Mouse (Mus musculus) frontal cortex, postnatal 10 days (tissue): ENCODE measurements around the gene Cfap70.

ENCODE experiments used
- DNase-seq, 2 experiments: peaks; one replicate each; pipeline ENCODE4 v3.0.0; 2022; ENCODE audit warnings: low spot score in 2 of 2, mixed read lengths in 1 of 2

Gene Cfap70

GRCm38 (mm10) chr14:20451765-20452331, at the start of gene Cfap70:
TSS of gene Cfap70 (minus strand) at chr14:20452226.
- DNase-seq, result peak; percentile 24 to 52

DNA sequence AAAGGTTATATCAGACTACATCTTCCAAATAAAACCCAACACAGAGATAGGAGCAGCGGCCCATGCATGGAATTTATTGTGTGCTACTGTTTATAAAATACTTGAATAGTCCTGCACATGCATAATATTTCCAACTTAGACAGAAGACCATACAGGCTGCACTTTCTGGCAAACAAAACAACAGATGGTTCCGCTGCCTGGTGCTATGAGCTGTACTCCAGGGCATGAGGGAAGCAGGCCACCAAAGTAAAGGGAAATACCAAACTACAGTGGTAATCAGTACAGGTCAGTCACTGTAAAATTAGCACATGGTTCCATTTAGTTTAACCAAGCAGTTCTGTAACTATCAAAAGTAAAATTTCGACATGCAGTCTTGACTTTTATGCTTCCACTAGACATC, 48.0 kb upstream of the Cfap70 start:
- no peak for DNase-seq

DNA sequence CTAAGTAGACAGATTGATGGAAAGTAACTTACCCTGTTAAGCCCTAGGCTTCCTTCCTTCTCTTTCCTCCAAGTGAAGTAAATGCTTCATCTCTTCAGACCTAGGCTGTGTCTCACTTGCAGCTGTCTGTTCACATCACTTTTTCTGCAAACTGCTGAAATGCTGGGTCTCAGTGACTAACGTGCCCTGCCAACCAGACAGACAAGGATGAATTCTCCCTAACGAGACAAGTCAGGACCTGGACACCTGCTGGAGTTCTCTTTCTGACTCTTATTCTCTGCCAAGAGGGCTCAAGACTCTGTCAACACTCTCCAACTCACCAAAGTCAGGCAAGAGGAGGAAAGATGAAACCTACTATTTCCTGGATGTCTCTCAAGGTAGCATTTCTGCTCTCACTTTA, 44.6 kb upstream of the Cfap70 start, which contains the start of gene Mss51:
Gene Mss51, minus strand, starts transcription at position 299 of the 400 bp plus-strand sequence.
- DNase-seq, result no peak

DNA sequence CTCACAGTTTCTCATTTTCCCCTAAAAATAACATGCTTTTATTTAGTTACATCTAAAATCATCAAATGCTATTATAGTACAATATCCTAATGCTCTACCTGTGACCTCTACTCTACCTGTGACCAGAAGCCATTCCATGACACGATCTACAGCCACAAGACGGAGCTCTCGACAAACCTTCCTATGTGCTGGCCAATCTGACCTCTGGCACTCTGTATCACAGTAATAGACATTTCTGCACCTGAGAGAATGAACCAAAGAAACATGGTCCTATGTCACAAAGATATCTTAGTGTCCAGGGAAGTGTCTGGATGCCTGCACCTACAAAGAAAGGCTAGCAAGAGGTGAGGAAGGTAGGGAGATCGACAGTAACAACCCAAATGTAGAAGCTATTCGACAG, 34.0 kb upstream of the Cfap70 start:
- no peak for DNase-seq

DNA sequence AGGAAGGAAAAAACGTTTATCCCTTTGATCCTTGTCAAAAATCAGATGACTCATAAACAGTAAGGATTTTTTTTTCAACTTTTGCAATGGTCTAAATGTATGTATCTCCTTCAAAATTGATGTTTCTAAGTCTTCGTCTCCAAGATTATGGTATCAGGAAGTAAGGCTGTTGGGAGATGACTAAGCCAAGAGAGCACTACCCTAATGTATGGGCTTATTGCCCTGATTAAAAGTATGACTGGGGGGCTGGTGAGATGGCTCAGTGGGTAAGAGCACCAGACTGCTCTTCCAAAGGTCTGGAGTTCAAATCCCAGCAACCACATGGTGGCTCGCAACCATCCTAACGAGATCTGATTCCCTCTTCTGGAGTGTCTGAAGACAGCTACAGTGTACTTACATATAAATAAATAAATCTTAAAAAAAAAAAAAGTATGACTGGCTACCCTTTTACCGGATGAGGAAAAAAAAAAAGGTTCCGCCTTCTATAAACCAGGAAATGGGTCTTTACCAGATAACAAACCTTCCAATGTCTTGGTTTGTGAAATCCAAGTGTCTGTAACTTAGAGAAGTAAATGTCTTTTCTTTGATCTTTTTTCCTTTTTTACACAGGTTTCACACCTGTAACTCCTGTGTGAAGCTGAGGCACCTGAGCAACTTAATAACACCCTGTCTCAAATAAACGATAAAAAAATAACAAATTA, 30.2 kb upstream of the Cfap70 start:
- DNase-seq, result no peak

DNA sequence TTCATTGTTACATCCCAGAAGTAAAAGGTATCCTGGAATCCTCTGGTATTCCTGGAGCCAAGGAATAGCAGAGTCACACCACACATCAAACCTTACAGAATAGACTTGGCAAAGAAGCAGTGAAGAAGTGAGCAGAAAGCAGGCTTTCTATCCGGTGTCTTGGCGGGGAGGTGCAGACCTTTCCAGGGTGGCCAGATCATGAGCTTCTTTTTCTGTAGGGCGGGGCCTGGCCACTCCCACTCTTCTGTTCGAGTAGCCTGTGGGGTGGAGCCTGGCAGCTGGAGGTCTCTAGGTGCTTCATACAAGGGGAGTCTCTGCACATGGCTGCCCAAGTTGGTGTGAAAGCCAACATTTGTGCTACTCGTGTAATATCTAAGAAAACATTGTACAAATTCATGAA, 29.2 kb upstream of the Cfap70 start:
- DNase-seq, result no peak

DNA sequence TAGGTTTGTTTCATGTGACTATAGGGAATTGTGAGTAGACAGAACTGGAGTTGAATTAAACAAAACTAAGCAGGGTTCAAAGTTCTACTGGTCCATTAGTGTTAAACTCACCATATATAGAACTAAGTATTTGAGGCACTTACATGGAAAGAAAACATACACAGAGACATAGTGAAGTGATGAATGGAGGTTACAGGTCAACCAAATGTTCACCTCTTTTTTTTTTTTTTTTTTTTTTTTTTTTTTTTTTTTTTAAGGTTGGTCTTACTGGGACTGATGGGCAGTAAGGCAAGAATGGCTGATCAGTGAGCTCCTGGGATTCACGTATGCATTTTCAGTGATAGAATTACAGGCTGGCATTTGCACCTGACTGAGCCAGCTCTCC, 28.2 kb upstream of the Cfap70 start:
- DNase-seq, result no peak

DNA sequence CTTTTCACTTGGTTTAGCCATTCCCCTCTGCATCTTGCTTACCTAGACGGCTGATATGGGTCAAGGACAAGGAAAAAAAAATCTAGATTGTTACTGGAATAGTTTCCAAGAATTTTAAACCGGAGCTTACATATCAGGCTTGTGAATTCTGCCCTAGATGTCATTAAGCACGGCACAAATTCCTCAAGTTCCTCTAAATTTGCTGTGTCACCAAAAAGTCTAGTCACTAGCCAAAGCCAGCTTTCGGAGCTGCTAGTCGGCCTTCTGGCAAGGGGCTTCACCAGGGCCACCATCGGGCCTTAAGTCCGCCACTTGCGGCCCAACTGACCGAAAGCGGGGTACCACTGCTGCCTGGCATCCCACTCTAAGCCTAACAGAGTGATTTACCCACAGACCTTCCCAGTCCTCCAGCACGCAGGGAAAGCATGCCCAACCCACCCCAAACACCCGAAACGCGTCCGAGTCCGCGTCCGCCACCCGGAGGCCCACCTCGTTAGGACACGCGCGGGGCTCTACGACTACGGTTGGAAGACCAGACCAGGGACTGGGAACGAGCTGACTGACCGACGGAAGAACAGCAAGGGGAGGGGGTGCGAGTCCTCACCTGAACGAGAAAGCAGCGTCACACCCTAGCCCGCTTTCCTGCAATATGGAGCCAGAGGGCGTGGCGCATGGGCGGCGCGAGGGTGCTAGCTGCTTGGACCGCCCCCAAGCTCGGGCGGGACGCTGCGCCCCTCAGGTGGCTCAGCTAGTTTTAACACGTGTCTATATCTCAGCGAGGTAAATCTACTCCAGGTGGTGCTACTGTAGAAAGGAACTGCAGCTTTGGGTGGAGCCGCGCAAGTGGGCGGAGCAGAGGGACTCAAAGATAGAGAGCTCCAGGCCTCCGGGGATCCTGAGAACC, 27.5 kb upstream of the Cfap70 start, which contains the start of gene Anxa7:
Gene Anxa7, minus strand, starts transcription at position 843 of the 904 bp plus-strand sequence.
- peak; percentile 44 to 62 for DNase-seq

GRCm38 (mm10) chr14:20478801-20479200, 26.8 kb upstream of the Cfap70 start:
- DNase-seq, result no peak

DNA sequence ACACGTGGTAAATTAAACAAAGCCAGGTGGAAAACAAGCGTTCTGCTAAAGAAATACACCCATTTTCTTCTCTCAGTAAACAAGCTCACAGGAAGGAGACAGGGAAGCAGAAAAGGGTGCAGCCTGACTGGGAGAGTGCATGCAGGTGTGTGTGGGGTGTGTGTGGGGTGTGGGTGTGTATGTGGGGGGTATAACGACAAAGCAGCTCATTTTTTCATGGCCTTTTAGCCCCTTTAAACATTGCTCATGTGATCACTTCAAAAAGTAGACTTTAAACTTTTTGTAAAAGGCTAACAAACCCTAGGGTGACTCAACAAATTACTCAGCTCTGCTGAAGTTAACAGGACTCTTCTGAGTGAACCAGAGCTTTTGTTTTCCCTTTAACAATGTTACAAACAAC, 26.4 kb upstream of the Cfap70 start:
- DNase-seq, result no peak

GRCm38 (mm10) chr14:20477261-20478025, 25.4 kb upstream of the Cfap70 start:
- no peak for DNase-seq

DNA sequence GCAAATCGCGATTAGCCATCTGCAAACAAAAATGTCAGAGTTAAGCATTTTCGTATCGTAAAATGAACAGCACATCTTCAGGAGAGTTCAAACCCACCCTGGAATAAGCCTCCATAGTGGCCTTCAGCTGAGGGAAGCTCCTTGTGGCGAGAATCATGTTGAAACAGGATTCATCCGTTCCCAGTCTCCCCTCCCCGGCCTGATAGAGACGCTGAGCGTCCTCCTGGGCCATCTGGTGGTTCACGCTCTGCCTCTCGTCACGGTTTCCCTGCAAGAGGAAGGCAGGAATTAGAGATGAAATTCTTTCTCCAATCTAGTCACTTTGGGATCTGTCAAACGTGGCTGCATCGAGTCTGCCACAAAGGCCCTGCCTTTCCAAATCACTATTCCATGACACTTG, 8.2 kb upstream of the Cfap70 start:
- no peak for DNase-seq

DNA sequence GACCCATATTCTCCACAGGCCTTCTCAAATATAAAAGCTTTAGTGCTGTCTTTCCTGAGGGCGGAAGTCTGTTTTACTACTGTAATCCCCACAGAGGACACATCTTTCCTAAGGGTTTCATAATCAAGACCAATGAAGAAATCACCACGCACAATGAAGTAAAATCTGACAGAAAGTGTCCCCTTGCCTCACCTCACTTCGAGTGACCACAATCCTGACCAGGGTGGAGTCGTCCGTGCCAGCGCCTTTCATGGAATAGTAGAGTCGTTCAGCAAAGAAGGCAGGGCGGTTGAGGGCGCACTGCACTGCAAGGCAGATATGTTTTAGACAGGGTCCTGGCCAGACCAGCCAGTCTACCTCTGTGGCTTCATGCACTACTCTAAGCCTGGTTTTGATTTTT, 6.4 kb upstream of the Cfap70 start:
- no peak for DNase-seq

DNA sequence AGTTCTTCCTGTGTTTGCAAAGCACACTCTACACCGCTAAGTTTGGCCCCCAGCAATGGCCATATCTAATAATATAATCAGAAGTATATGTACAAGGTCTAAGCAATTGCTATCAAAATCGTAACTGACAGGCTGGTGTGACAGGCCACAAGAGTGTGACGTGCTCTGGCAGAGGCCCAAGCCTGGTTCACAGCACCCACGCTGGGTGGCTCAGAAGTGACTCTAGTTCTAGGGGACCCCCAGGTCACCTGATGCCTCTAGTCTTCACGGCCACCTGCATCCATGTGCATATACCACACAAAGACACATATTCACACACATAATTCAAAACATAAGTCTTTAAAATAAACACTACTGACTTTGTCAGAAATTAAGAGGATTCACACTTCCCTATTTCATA, 903 bp upstream of the Cfap70 start:
- DNase-seq, result no peak

DNA sequence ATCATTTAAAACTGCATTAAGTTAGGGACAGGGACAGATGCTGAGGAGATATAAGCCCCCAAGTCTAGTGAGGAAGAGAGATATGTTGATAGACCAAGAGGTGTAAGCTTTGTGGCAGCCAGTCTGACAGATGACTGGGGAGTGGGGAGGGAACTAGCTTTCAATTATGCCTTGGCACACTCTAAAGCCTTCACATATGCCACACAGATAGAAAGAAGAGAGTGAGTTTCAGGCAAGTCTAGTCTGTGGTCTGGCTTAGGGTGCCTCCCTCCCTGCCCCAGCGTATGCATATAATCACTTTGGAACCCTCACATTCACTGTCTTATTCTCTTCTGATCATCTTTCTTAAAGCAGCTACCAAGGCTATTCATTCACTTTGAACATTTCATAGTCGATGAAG, 724 bp downstream of the Cfap70 start:
- peak in 1 of 2 experiments; percentile 12 for DNase-seq

DNA sequence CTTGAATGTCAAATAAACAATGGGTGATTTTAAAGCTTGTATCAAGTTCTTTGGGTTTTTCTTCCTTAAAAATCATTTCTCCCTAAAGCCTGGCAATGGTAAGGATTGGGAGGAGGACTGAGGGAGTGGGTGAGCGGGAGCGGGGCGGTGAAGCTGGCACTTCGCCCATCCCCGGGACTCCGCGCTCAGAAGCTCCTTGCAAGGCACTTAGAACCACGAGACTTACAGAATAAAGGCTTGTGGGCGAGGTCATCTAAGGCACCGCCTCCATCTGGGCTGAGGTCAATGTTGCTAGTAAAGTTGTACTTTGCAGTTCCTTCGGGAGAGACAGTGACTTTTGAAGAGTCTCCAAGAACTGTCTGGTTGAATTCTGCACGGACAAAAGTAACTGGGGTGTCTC, 4.8 kb downstream of the Cfap70 start:
- DNase-seq, result peak in 1 of 2 experiments; percentile 16

DNA sequence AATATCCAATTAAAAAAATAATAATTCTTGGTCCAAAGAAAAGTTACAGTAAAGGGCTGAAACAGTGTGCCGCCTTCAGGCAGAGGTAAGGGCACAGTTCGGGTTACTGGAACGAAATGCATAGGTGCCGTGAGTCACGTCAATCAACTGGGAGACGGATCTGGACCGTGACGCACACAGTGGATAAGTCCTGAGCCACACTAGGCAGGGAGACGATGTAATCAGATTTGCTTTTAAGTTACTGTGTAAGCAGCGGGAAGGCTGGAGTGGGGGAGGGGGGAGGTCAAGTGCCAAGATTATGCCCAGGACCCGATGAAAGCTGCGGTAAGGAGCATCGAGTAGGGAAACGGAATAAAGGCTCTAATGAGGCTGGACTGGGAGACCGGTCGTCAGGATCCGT, 9.8 kb downstream of the Cfap70 start:
- no peak for DNase-seq

GRCm38 (mm10) chr14:20436976-20437375, 15.1 kb downstream of the Cfap70 start:
- no peak for DNase-seq

- no peak for DNase-seq
These were observed 19.6 kb downstream of the Cfap70 start for GRCm38 (mm10) chr14:20432420-20432819.

DNA sequence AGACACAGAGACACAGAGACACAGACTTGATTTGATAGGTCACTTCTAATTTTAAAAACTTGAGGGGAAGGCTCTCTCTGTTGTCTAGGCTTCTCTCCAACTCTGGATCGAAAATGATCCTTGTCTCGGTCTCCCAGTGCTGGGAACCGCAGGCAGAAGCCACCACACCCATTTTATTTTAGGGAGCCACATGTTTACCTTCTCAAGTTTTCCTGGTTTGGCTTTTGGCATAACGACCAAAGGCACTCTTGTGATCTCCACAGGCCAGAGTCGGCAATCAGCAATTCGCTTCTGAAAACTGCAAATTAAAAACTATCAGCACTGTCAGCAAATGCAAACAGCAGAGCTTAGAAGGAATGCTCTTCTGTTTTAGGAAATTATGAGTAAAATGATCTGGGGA, 20.3 kb downstream of the Cfap70 start:
- DNase-seq, result no peak

DNA sequence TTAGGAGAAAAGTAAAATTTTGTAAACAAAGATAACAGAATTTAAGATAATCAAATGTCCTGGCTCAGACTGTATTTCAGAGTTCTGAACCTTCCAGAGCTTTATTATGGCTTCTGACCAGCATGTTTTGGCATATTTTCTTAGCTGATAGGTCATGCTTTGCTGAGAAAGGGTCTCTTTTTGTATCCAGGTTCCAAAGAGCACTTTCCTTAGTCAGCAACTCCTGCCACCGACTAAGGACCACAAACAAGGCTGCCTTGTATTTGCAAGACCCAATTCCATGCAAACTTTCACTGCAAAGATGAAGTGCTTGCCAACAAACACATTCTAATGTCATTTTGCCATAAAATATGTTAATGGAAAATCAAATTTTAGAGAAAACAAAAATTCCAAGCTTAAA, 22.2 kb downstream of the Cfap70 start:
- no peak for DNase-seq

GRCm38 (mm10) chr14:20428593-20428992, 23.4 kb downstream of the Cfap70 start:
- DNase-seq, result no peak
